Mouse (Mus musculus) activated CD4-positive, CD25-positive, alpha-beta regulatory T cell, adult 4 months (primary cell): Measurements from ENCODE around the gene Gm8094. TPM values are rescaled to one million over a fixed set of nuclear protein-coding genes. Genes with fewer than 3 reads are reported as not detected.
"Not testable (repeated sequence)": the region's sequence is repeated elsewhere in the genome, so short reads cannot be mapped to it uniquely, and the experiment has no call there.

Experiments used
- ATAC-seq: one replicate; pipeline ENCODE4 v1.8.0; 2017
- polyA plus RNA-seq, 2 experiments: library from polyadenylated mRNA; unstranded; fragments of 100-300 nt; shearing (Covaris generic); gene quantifications; one replicate each; pipeline ENCODE4 v1.2.1; 2017

Gene Gm8094
- not detected for polyA plus RNA-seq

DNA sequence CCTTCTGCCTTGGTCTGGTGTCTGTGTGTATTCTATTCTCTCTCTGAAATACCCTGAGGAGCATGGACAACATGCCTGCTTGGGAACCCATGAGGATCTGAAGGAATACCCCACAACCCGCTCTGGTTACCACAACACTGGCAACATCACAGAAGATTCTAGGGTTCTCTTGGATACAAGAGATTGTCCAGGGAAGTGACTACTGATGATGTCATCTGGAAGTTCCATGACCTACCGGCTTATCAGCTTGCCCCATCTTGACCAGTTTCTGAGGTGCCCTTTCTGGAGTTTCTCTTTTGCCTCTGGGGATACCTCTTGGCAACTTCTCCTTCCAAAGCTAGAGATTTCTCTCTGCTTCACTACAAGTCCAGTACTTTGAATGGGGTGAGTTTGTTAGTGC, at the start of gene Gm8094:
Gene Gm8094 (minus strand): TSS at position 101 of the 400 bp plus-strand sequence.
- not testable (repeated sequence) for ATAC-seq

DNA sequence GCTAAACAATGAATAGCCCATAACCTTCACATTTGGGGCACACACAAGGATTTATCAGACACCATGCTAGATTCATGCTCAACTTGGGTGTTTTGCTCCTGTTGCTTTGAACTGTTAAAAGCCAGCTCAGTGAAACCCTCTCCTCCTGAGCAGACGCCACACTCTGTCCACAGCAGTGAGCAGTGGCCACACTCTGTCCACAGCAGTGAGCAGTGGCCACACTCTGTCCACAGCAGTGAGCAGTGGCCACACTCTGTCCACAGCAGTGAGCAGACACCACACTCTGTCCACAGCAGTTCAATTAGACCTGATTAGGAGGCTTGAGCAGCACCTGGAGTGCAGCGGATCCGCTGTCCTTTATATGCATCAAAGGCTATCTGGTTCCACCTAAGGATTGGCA, 43.2 kb upstream of the Gm8094 start:
- ATAC-seq = not testable (repeated sequence)

DNA sequence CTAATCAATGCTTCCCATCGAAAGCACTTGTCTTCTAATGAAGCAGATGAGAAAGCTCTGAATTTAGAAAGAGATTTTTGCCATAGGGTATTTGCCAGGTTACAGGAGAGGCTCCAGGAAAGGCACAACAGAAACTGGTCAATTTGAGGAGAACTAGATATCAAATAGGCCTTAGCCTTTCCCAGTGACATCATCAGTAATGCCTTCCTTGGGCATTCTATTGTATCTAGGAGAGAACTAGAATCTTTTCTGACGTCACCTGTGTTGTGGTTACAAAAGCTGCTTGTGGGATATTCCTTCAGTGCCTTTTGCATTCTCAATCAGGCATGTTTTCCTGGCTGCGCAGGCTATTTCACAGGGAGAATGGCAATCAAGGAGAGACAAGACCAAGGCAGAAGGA, 23.9 kb upstream of the Gm8094 start, which contains the start of gene Gm8104:
Gene Gm8104 (plus strand): TSS at position 301 of the 400 bp plus-strand sequence.
- not testable (repeated sequence) for ATAC-seq

DNA sequence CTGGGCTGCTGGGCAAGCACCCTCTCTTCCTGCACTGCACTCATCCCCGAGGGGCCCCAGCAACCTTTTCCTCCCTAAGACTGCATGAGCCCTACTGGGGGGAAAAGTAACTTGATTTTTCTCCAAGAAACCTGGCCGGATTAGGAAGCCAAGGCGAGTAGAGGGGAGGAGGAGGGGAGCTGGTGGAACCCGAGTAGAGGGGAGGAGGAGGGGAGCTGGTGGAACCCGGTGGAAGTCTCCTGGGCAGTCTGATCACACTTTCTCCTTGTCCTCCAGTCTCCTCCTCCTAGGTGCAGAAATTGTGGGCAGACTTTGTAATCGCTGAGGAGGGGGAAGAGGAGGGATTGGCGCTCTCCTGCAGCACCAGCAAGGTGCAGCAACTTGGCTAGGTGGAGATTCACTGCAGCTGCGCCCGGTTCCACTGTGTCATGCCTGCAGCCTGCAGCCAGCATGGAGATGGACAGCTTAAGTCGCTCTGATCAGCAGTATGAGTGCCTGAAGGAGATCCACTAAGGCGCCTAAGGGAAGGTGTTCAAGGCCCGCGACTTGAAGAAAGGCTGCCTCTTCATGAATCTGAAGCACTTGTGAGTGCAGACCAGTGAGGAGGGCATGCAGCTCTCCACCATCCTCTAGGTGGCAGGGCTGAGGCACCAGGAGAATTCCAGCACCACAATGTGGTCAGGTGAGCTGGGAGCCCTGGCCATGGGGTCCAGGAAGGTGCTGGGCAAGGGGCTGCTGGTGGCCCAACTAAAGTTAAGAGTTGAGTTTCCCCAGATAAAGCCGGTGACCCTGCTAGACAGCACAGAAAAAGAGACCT, 12.9 kb upstream of the Gm8094 start:
- not testable (repeated sequence) for ATAC-seq

DNA sequence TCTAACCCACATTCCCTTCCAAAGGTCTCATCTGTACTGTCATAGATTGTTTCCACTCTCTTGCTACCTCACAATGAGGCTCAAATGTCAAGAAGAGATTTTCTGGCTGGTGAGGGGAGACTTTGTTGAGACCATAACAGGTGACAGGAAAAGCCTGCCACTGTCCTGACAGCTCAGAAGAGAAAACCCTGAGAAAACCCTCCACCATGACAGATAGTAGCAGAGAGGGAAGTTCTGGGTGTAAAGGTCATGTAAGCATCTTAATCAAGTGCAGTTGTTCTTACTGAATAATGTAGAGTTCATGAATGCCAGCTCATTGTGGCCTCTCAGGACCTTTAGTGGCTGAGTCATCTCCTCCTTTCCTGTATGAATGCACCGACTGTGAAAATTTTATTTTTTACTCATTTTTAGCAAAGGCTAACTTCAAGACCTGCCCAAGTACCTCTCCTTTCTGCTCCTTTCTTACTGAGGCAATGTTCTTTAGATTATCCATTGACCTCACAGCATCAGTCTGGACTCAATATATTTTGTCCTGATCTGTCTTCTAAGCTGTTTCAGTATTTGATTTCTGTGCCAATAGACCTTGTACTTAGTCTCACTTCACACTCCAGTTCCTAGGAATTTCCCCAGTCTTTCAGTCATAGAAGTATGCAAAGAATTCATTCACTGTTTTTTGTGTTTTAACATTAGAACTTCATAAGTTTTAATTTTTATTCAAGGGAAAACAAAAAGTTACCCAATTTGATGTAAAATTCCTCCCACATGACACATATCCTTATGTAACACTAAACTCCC, 8.7 kb upstream of the Gm8094 start:
- ATAC-seq = not testable (repeated sequence)

DNA sequence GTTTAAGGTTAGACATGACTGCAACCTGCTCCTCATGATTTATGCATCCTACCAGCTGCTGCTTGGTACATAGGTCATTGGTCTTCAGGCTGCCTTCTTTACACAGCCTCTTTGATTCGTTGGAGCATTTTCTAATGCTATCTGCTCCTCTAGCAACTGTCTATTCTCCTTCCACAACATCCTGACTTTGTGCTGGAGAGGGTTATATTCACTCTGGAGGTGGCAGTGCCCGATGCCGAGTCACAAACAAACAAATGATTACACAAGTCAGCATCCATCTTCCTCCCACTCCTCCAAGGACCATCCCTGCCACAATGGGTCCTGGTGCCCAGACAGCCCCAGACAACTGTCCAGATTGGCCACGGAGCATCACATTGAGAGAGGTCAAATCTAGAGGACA, 16.3 kb downstream of the Gm8094 start:
- ATAC-seq = not testable (repeated sequence)

DNA sequence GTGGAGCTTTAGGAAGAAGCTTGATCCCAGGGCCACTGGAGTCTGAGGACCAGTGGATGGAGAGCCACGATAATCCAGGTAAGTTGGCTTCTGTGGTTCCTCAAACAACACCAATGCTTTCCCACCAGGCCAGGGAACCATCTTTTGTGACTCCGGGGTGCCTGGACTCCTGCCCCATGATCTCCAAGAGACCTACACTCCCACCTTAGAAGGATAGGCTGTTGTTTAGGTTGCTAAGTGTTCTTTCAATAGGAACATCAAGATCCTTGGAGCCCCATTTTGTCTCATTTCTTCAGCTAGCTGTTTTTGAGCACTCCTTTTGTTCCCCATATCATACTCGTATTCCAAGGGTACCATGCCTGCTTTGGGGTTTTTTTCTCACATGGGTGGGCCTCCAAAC, 18.4 kb downstream of the Gm8094 start:
- ATAC-seq = not testable (repeated sequence)

Other genes starting within 250 kb of the Gm8094 start
- not detected for gene Gm21977, start 223.2 kb downstream of the Gm8094 start, polyA plus RNA-seq
- gene Gm8082, start 83.0 kb downstream of the Gm8094 start, polyA plus RNA-seq = not detected
- gene Gm10376, start 61.0 kb downstream of the Gm8094 start, polyA plus RNA-seq = not detected
- gene Gm8104, start 24.0 kb upstream of the Gm8094 start, polyA plus RNA-seq = not detected
- gene Gm7233, start 103.2 kb upstream of the Gm8094 start, polyA plus RNA-seq = not detected
- gene Gm8122, start 158.7 kb upstream of the Gm8094 start, polyA plus RNA-seq = not detected
- not detected for gene Gm8126, start 182.0 kb upstream of the Gm8094 start, polyA plus RNA-seq
- gene Gm9732, start 198.4 kb upstream of the Gm8094 start, polyA plus RNA-seq = under 1 TPM; 0.42 to 0.44 TPM
- gene Gm8127, start 217.2 kb upstream of the Gm8094 start, polyA plus RNA-seq = not detected